Mouse (Mus musculus) hindbrain, embryonic 11.5 days (tissue): ENCODE results near the gene Vmn2r3. TPM values are rescaled to one million over a fixed set of nuclear protein-coding genes. Genes with fewer than 3 reads are reported as not detected.
"Not testable (repeated sequence)": the region's sequence is repeated elsewhere in the genome, so short reads cannot be mapped to it uniquely, and the experiment has no call there.

ENCODE experiments used
- ATAC-seq: fragments of 200-750 bp; cut with Nextera tagmentation; 2 replicates; pipeline ENCODE4 v1.8.0; 2017; ENCODE audit warnings: mild to moderate bottlenecking, moderate TSS enrichment, moderate library complexity; ENCODE audit not compliant: low FRiP score
- DNase-seq: peaks from one replicate; pipeline ENCODE4 v3.0.0-alpha.2; 2015; ENCODE audit warnings: low spot score
- H3K27ac ChIP-seq: fragments of 300-500 bp; sonication (generic); 2 replicates; pipeline ENCODE4 v1.5.1; 2014; ENCODE audit warnings: mild to moderate bottlenecking, low read depth, low read length
- H3K27me3 ChIP-seq: fragments of 300-500 bp; sonication (generic); 2 replicates; pipeline ENCODE4 v1.6.1; 2014; ENCODE audit warnings: mild to moderate bottlenecking, low read length, moderate library complexity, mixed read lengths; ENCODE audit not compliant: control insufficient read depth, insufficient read depth
- H3K36me3 ChIP-seq: fragments of 300-500 bp; sonication (generic); 2 replicates; pipeline ENCODE4 v1.6.1; 2014; ENCODE audit warnings: mild to moderate bottlenecking, low read length, moderate library complexity, mixed read lengths; ENCODE audit not compliant: control insufficient read depth, insufficient read depth
- H3K4me1 ChIP-seq: fragments of 300-500 bp; sonication (generic); replicated peaks from 2 replicates; pipeline ENCODE4 v1.6.1; 2014; ENCODE audit warnings: low read length, mixed read lengths; ENCODE audit not compliant: control insufficient read depth, insufficient read depth
- H3K4me2 ChIP-seq: fragments of 300-500 bp; sonication (generic); replicated peaks from 2 replicates; pipeline ENCODE4 v1.6.1; 2014; ENCODE audit warnings: mild to moderate bottlenecking, low read depth, low read length
- H3K4me3 ChIP-seq: fragments of 300-500 bp; sonication (generic); 2 replicates; pipeline ENCODE4 v1.5.1; 2014; ENCODE audit warnings: low read depth, low read length
- H3K9ac ChIP-seq: fragments of 300-500 bp; sonication (generic); 2 replicates; pipeline ENCODE4 v1.6.1; 2014; ENCODE audit warnings: low read depth, low read length
- H3K9me3 ChIP-seq: fragments of 300-500 bp; sonication (generic); 2 replicates; pipeline ENCODE4 v1.6.1; 2016; ENCODE audit warnings: low read length; ENCODE audit not compliant: control insufficient read depth
- WGBS: fragments of 180-500 bp; shearing (Covaris S2); extraction: QIAGEN DNeasy Blood & Tissue Kit; methylation state at CpG from one replicate; pipeline ENCODE4 v1.1.7; 2014; 5-methylcytosine and 5-hydroxymethylcytosine counted together
- polyA plus RNA-seq: library from polyadenylated mRNA; unstranded; fragments of >200 nt; fragmentation: Nextera tagmentation; extraction: Ambion mirVana; gene quantifications from 2 replicates; pipeline ENCODE4 v1.2.1, GENCODE M21; 2014

The Vmn2r3 gene
- polyA plus RNA-seq = not detected in 2 replicates

GRCm38 (mm10) chr3:64289609-64290008 lies at the start of gene Vmn2r3:
Gene Vmn2r3, minus strand, starts transcription at chr3:64289709.
- no peaks in the 10 kb centered on the region for H3K9me3 ChIP-seq
- ATAC-seq (no peak), DNase-seq (no peak)
- H3K9ac ChIP-seq = no peak within 1 kb of the TSS
- no peaks in the 10 kb centered on the region for H3K4me1 ChIP-seq
- 88% methylated on average over 1 of the region's 1 CpGs for WGBS
- no peak within 1 kb of the TSS for H3K27ac ChIP-seq
- H3K27me3 ChIP-seq = no peaks in the 10 kb centered on the region
- H3K4me3 ChIP-seq = no peak within 1 kb of the TSS
- H3K4me2 ChIP-seq = no peak within 1 kb of the TSS
- H3K36me3 ChIP-seq = no peaks in the 10 kb centered on the region

GRCm38 (mm10) chr3:64332548-64332947 lies 43.0 kb upstream of the Vmn2r3 start:
- DNase-seq = no peak
- Histone ChIP-seq H3K36me3 (no peaks in the 10 kb centered on the region), H3K27me3 (no peaks in the 10 kb centered on the region), H3K9ac (no peak overlapping the region), H3K4me2 (no peak overlapping the region), H3K4me1 (no peaks in the 10 kb centered on the region), H3K27ac (no peak overlapping the region), H3K9me3 (no peaks in the 10 kb centered on the region), H3K4me3 (no peak overlapping the region)
- 48% methylated on average over 1 of the region's 1 CpGs for WGBS
- no peak for ATAC-seq

- H3K36me3 ChIP-seq = no peaks in the 10 kb centered on the region
- H3K4me3 ChIP-seq = no peak overlapping the region
- H3K9me3 ChIP-seq = no peaks in the 10 kb centered on the region
- H3K9ac ChIP-seq = no peak overlapping the region
- no peaks in the 10 kb centered on the region for H3K4me1 ChIP-seq
- WGBS = 81% methylated on average over 2 of the region's 2 CpGs
- ATAC-seq = no peak
- no peak overlapping the region for H3K27ac ChIP-seq
- no peaks in the 10 kb centered on the region for H3K27me3 ChIP-seq
- DNase-seq = no peak
- H3K4me2 ChIP-seq = no peak overlapping the region
These were observed 32.3 kb upstream of the Vmn2r3 start for GRCm38 (mm10) chr3:64321824-64322223.

- H3K4me3 ChIP-seq = no peak overlapping the region
- H3K9me3 ChIP-seq = no peaks in the 10 kb centered on the region
- no peak overlapping the region for H3K4me2 ChIP-seq
- H3K36me3 ChIP-seq = no peaks in the 10 kb centered on the region
- no peaks in the 10 kb centered on the region for H3K27me3 ChIP-seq
- ATAC-seq (no peak), DNase-seq (no peak)
- no peaks in the 10 kb centered on the region for H3K4me1 ChIP-seq
- no peak overlapping the region for H3K9ac ChIP-seq
- H3K27ac ChIP-seq = no peak overlapping the region
These were observed 17.3 kb upstream of the Vmn2r3 start for GRCm38 (mm10) chr3:64306799-64307198.

- WGBS = 17% methylated on average over 1 of the region's 1 CpGs
- H3K9ac ChIP-seq = no peak overlapping the region
- no peaks in the 10 kb centered on the region for H3K27me3 ChIP-seq
- H3K4me3 ChIP-seq = no peak overlapping the region
- no peak for DNase-seq
- H3K9me3 ChIP-seq = no peaks in the 10 kb centered on the region
- H3K36me3 ChIP-seq = no peaks in the 10 kb centered on the region
- H3K27ac ChIP-seq = no peak overlapping the region
- no peak for ATAC-seq
- H3K4me2 ChIP-seq = no peak overlapping the region
- no peaks in the 10 kb centered on the region for H3K4me1 ChIP-seq
These were observed 23.8 kb downstream of the Vmn2r3 start for GRCm38 (mm10) chr3:64265762-64266112.

GRCm38 (mm10) chr3:64265056-64265761 lies 24.3 kb downstream of the Vmn2r3 start:
- not testable (repeated sequence) for H3K9ac ChIP-seq, H3K4me1 ChIP-seq, H3K27ac ChIP-seq, H3K4me3 ChIP-seq, DNase-seq, H3K36me3 ChIP-seq, H3K27me3 ChIP-seq, H3K4me2 ChIP-seq, H3K9me3 ChIP-seq, ATAC-seq
- 24% methylated on average over 7 of the region's 7 CpGs for WGBS

- ATAC-seq = no peak
- H3K27ac ChIP-seq = no peak overlapping the region
- 87% methylated on average over 3 of the region's 3 CpGs for WGBS
These were observed 29.9 kb downstream of the Vmn2r3 start for GRCm38 (mm10) chr3:64259582-64259981.

GRCm38 (mm10) chr3:64251646-64252045 lies 37.9 kb downstream of the Vmn2r3 start:
- Histone ChIP-seq H3K9me3 (no peaks in the 10 kb centered on the region), H3K4me2 (no peak overlapping the region), H3K36me3 (no peaks in the 10 kb centered on the region), H3K4me3 (no peak overlapping the region), H3K4me1 (no peaks in the 10 kb centered on the region), H3K9ac (no peak overlapping the region), H3K27me3 (no peaks in the 10 kb centered on the region), H3K27ac (no peak overlapping the region)
- 83% methylated on average over 5 of the region's 5 CpGs for WGBS
- no peak for ATAC-seq
- DNase-seq = no peak

More at GRCm38 (mm10) chr3:64259582-64259981, 29.9 kb downstream of the Vmn2r3 start:
- Histone ChIP-seq H3K36me3 (no peaks in the 10 kb centered on the region), H3K9me3 (no peaks in the 10 kb centered on the region), H3K27me3 (no peaks in the 10 kb centered on the region), H3K4me1 (no peaks in the 10 kb centered on the region), H3K4me2 (no peak overlapping the region), H3K9ac (no peak overlapping the region), H3K4me3 (no peak overlapping the region)
- DNase-seq = no peak

- H3K9ac ChIP-seq, H3K4me1 ChIP-seq, ATAC-seq, DNase-seq, H3K27ac ChIP-seq, H3K9me3 ChIP-seq, H3K36me3 ChIP-seq, H3K4me3 ChIP-seq, H3K27me3 ChIP-seq, H3K4me2 ChIP-seq: not testable (repeated sequence)
- WGBS = 88% methylated on average over 6 of the region's 6 CpGs
These were observed 39.0 kb downstream of the Vmn2r3 start for GRCm38 (mm10) chr3:64250461-64250860.
